Mouse (Mus musculus): ENCODE results near the gene Atp2a3.

Atp2a3 gene

DNA sequence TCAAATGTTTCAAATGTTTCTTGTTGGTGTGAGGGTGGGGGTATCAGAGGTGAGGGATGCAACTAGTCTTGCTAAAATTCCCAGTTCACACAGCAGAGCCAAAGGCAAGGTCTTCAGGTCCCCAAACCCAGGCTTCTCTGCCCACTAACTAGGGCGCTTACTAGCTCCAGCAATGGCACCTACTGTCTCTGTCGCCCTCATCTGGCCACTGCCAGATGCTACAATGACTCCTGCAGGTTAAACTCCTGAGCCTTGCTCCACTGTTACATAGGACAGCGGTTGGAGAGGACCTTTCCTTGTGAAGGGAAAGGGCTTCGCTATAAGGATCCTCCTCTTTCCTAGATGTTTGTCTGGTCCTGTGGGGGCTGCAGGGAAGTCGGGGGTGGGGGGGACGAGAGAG is 40.1 kb downstream of the Atp2a3 start:
- no peak for DNase-seq (ENCODE audit: low read depth, low spot score)

GRCm38 (mm10) chr11:73006377-73006776 is 45.4 kb downstream of the Atp2a3 start:
- DNase-seq (ENCODE audit: low read depth, low spot score): peak; percentile 81

GRCm38 (mm10) chr11:73007113-73007512 is 46.1 kb downstream of the Atp2a3 start:
- no peak for DNase-seq (ENCODE audit: low read depth, low spot score)

- peak; percentile 43 for DNase-seq (ENCODE audit: low read depth, low spot score)
Observed at GRCm38 (mm10) chr11:73007698-73008481, 46.9 kb downstream of the Atp2a3 start.

GRCm38 (mm10) chr11:73008826-73009225 is 47.9 kb downstream of the Atp2a3 start:
- no peak for DNase-seq (ENCODE audit: low read depth, low spot score)

- no peak for DNase-seq (ENCODE audit: low read depth, low spot score)
Observed at GRCm38 (mm10) chr11:73009531-73010274, 48.7 kb downstream of the Atp2a3 start.

DNA sequence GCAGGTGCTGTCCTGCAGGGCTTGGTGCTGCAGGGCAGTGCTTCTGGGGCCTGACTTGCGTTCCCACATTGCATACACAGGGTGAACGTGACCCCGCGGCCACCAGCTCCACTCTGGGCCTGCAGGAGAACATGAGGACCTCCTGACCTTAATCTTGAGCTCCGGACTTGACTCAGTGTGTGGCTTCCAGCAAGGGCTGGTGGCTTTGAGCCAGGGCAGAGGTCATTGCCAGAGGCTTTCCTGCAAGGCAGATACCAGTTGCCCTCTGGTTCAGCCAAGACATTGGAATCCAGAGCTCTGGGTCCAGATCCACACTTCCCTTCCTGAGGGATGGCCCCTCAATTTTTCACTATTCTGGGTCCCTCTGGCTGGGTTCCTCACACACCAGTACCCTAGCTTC is 53.0 kb downstream of the Atp2a3 start:
- DNase-seq (ENCODE audit: low read depth, low spot score): no peak

DNA sequence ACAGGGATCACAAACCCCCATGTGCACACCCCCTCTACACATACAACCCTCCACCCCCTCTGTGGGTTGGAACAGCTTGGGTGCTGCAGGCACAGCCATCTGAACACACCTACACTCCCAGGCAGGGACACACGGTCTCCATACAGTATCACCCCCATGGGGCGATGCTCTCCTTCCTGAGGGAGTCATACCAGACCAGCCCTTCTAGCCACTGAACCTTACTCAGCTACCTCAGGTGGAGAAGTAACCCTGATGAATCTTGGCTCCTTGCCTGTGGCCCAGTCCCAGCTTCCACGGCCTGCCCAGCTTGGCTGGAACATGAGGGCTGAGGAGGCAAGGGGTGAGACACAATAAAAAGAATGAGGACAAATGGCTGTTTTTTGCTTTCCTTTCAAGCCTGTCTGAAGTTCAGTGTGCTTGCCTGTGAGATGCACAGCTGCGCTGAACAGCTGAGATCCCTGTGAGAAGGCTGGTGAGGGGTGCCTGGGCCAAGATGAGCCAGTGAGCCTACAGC is 53.9 kb downstream of the Atp2a3 start:
- DNase-seq (ENCODE audit: low read depth, low spot score): no peak

DNA sequence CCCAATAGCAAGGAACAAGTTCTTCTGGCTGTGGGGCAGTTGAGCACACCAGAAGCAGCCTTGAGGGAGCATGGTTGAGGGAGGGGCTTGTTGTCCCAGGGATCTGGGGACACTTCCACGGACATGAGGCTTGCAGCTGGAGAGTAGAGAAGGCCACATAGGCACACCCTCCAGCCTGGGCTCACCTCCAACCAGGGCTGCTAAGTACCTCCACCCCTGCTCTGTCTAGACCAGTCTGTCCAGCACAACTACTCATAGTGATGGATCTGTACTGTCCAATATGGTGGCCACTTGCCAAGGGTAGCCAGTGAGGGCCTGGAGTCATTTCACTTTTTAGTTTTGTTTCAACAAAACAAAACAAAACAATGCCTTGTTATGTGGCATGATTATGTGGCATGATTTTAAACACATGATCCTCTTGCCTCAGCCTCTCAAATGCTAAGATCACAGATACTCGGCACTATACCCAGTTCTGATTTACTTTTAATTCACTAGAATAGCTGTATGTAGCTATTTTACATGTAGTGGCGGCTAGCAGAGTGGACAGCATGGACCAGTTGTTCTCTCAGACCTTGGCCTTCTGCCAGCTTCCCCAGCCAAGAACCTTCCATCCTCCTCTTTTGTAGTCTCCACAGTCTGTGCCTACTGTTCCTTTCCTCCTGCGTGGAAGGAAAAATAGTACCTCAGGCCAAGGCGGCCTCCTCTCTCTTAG is 54.6 kb downstream of the Atp2a3 start:
- no peak for DNase-seq (ENCODE audit: low read depth, low spot score)

DNA sequence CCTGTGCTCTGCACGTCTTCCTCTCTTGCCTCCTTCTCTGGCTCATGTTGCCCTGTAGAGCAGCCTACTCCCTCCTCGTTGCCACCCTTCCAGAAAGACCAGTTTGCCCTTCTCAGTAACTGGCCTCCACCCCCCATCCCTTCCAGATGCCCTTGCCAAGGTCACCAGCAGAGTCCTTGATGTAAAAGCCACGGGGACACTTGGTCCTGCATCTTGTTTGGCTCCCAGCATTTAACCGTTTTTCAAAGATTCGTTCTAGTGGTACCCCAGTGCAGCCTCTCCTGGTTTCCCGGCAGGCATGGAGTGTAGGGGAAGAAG is 55.1 kb downstream of the Atp2a3 start:
- DNase-seq (ENCODE audit: low read depth, low spot score): no peak

DNA sequence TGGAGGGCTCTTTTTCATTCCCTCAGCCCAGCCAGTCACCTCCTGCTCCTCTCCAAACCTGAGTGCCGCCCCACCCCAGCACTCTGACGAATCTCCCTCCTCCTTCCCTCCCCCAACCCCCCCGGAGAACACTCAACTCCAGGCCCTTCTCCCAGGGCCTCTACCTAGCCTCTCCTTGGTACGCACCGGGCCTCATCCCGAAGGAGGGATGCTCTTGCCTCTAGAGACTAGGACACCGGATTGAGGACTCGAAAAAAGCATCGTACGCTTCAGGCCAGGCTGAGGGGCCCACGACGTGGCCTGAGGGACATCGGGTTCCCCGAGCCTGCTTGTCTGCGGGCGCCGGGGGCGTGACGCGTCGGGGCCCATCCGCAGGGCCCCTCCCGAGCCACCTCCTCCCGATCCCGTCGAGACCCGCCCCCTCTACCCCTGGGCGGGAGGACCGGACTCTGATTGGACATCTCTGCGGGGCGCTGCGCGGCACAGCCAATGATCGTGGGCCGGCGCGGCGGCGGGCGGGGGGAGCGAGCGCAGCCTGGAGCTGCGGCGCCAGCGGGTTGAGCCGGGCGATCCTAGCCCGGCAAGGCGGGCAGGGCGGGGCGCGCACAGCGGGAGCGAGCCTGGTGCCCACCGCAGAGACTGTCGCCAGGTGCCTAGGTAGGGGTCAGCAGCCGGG is 57.6 kb downstream of the Atp2a3 start, which contains the start of gene Camkk1:
Gene Camkk1, plus strand, starts transcription at position 538 of the 676 bp plus-strand sequence.
- peak; percentile 89 for DNase-seq (ENCODE audit: low read depth, low spot score)

GRCm38 (mm10) chr11:73019147-73019795 is 58.3 kb downstream of the Atp2a3 start:
- peak; percentile 30 for DNase-seq (ENCODE audit: low read depth, low spot score)

DNA sequence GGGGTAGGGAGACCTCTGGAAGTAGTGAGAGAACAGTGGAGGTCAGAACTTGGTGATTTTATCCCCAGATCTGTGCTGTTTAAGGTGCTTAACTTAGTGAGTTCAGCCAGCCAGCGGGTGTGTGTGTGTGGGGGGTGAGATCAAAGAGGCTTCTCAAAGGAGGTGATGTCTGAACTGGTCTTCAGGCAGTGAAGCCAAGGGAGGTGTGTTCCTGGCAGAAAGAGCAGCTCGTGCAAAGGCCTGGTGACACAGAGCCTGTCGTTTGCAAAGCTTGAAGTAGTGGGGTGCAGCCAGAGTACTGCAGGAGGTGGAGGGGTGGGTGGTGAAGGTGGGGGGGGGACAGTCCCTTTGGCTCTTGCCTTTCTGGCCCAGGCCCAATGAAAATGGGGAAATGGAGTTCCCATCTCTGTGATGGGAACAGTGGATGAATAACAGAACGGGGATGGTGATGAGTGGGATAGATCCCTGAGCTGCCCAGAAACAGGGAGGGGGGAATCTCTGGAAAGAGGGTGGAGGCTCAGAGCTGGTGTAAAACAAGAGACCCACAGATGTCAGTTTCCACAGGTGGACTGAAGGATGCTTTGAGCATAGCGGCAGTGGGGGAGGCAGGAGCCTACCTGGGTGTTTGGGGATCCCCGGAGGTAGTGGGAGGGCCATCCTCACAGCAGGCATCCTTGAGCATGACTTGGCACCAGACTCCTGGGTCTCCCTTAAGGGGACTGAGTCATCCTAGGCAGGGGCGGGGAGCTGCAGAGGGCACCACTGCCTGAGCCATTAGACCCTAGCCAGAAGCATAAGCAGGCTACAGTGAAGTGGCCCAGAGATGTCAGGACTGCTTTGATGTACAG is 60.2 kb downstream of the Atp2a3 start:
- DNase-seq (ENCODE audit: low read depth, low spot score): no peak

GRCm38 (mm10) chr11:73023099-73023498 is 62.1 kb downstream of the Atp2a3 start:
- no peak for DNase-seq (ENCODE audit: low read depth, low spot score)

DNA sequence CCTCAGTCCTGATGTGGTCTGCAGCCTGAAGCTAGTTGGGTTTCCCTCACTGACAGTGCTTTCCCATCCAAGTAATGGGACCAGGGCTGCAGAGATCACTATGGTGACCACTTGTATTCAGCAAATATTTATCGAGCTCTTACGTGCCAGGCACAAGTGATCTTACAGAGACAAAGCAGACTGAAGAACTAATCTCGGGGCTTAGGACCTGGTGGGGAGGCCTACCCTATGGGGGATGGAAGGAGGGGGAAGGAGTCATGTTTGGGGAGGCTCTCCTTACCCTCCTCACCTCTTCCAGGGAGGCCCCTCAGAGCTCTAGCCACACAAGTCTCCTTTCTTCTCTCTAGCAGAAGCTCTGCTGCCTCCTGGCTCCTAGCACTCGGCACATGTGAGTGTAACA is 62.9 kb downstream of the Atp2a3 start:
- no peak for DNase-seq (ENCODE audit: low read depth, low spot score)

- no peak for DNase-seq (ENCODE audit: low read depth, low spot score)
Observed at GRCm38 (mm10) chr11:73024236-73024904, 63.4 kb downstream of the Atp2a3 start.

GRCm38 (mm10) chr11:73026961-73027360 is 66.0 kb downstream of the Atp2a3 start:
- no peak for DNase-seq (ENCODE audit: low read depth, low spot score)

DNA sequence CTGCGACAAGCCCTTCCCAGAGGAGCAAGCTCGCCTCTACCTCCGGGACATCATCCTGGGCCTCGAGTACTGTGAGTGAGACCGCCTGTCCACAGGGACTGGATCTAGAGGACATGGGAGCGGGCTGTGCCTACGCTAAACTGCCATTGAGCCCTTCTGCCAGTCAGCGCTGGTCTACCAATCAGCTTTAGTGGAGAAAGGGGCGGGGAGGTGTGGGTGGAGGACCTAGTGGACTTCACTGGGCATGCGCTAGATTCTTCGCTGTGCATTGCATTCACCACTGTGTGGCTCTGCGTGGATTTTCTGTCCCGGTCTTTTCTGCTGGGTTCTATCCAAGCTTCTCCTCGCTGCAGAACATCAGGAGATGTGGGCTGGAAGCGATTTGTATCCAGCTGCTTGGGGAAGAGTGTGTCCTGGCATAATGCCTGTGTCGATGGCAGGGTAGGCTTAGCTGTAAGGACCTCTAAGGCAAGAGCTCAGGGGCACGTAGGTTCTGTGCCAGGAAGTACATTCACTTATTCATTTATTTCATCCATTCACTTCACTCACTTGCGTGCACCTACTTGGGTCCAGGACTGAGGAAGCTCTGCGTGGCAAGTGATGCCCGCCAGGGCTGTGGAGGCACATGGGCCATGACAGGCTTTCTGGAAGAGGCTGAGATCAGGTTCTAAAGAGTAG is 70.0 kb downstream of the Atp2a3 start:
- peak; percentile 88 for DNase-seq (ENCODE audit: low read depth, low spot score)

DNA sequence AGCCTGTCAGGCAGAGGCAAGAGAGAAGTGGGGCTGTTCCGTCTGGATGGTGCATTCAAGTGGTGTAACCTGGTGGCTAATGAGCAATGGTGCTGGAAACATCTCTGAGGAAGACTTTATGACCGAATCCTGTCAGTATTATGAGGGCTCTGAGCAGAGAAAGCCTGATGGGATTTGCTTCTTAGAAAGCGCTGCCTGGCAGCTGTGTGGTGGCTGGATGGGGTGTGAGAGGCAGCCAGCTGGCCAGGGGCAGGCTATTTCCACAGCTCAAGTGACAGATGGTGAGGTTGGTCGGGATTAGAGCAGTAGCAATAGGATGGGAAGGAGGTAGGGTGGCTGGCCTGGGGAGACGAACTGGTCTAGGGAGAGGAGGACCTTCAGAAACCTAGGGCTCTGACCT is 70.6 kb downstream of the Atp2a3 start:
- DNase-seq (ENCODE audit: low read depth, low spot score): peak; percentile 80
